Mouse (Mus musculus) midbrain, postnatal 0 days (tissue): Measurements from ENCODE around the gene Camta1. TPM values are rescaled to one million over a fixed set of nuclear protein-coding genes. Genes with fewer than 3 reads are reported as not detected.

Experiments used
- ATAC-seq: fragments of 200-750 bp; cut with Nextera tagmentation; 2 replicates; pipeline ENCODE4 v1.8.0; 2017; ENCODE audit warnings: moderate number of reproducible peaks, mild to moderate bottlenecking, moderate TSS enrichment, moderate library complexity; ENCODE audit not compliant: low FRiP score
- DNase-seq: peaks from one replicate; pipeline ENCODE4 v3.0.0-alpha.2; 2015; ENCODE audit warnings: low spot score
- H3K27ac ChIP-seq: fragments of 300-500 bp; sonication (generic); 2 replicates; pipeline ENCODE4 v1.5.1; 2014; ENCODE audit warnings: low read depth, mild to moderate bottlenecking, low read length, mixed read lengths
- H3K27me3 ChIP-seq: fragments of 300-500 bp; sonication (generic); 2 replicates; pipeline ENCODE4 v1.6.1; 2014; ENCODE audit warnings: low read length, control low read depth, mixed read lengths; ENCODE audit not compliant: insufficient read depth
- H3K36me3 ChIP-seq: fragments of 300-500 bp; sonication (generic); 2 replicates; pipeline ENCODE4 v1.6.1; 2014; ENCODE audit warnings: low read length, control low read depth, mixed read lengths; ENCODE audit not compliant: insufficient read depth
- H3K4me1 ChIP-seq: fragments of 300-500 bp; sonication (generic); 2 replicates; pipeline ENCODE4 v1.6.1; 2014; ENCODE audit warnings: mild to moderate bottlenecking, control low read depth, antibody characterized with exemption, low read length, mixed read lengths; ENCODE audit not compliant: insufficient read depth
- H3K4me2 ChIP-seq: fragments of 300-500 bp; sonication (generic); 2 replicates; pipeline ENCODE4 v1.6.1; 2014; ENCODE audit warnings: low read depth, mild to moderate bottlenecking, low read length, mixed read lengths; ENCODE audit not compliant: poor library complexity, severe bottlenecking
- H3K4me3 ChIP-seq: fragments of 300-500 bp; sonication (generic); 2 replicates; pipeline ENCODE4 v1.5.1; 2014; ENCODE audit warnings: low read depth, mild to moderate bottlenecking, low read length, moderate library complexity
- H3K9ac ChIP-seq: fragments of 300-500 bp; sonication (generic); replicated peaks from 2 replicates; pipeline ENCODE4 v1.6.1; 2014; ENCODE audit warnings: mild to moderate bottlenecking, low read length, moderate library complexity, mixed read lengths; ENCODE audit not compliant: poor library complexity, severe bottlenecking
- H3K9me3 ChIP-seq: fragments of 300-500 bp; sonication (generic); 2 replicates; pipeline ENCODE4 v1.6.1; 2016; ENCODE audit warnings: low read length, control low read depth
- CTCF ChIP-seq: IDR thresholded peaks from 2 replicates; pipeline ENCODE4 v1.5.1; 2016; ENCODE audit warnings: antibody characterized with exemption, mild to moderate bottlenecking
- WGBS: fragments of 180-500 bp; shearing (Covaris S2); extraction: QIAGEN DNeasy Blood & Tissue Kit; methylation state at CpG from one replicate; pipeline ENCODE4 v1.1.7; 2014; 5-methylcytosine and 5-hydroxymethylcytosine counted together
- polyA plus RNA-seq: library from polyadenylated mRNA; unstranded; fragments of >200 nt; fragmentation: Nextera tagmentation; extraction: Ambion mirVana; gene quantifications from 2 replicates; pipeline ENCODE4 v1.2.1, GENCODE M21; 2015
- total RNA-seq: library from RNA; depleted of rRNA; stranded (reverse); fragments of >200 nt; gene quantifications from 2 replicates; pipeline ENCODE4 v1.2.3, GENCODE M21; 2014

Gene Camta1
- total and polyA plus RNA-seq, 2 experiments from 2014 or later, result 140 to 153 TPM

GRCm38 (mm10) chr4:151695984-151696383 lies 165.7 kb downstream of the Camta1 start:
- Histone ChIP-seq H3K9ac (no peak overlapping the region), H3K9me3 (no peaks in the 10 kb centered on the region), H3K27ac (0 out of 2 replicates have a peak overlapping the region, but pooled peaks have one; percentile 0), H3K4me1 (peaks cover 4% of the 10 kb centered on the region; the same call in 1 of the 2 replicates), H3K4me3 (no peak overlapping the region), H3K36me3 (no peaks in the 10 kb centered on the region), H3K27me3 (no peaks in the 10 kb centered on the region), H3K4me2 (no peak overlapping the region)
- ATAC-seq (no peak), DNase-seq (peak; percentile 44)
- 25% methylated on average over 11 of the region's 11 CpGs for WGBS
- TF ChIP-seq CTCF, result no peak

- H3K27me3 ChIP-seq, result no peaks in the 10 kb centered on the region
- H3K9me3 ChIP-seq, result no peaks in the 10 kb centered on the region
- no peak overlapping the region for H3K9ac ChIP-seq
- 57% methylated on average over 7 of the region's 7 CpGs for WGBS
- ATAC-seq, result no peak
- H3K4me2 ChIP-seq, result no peak overlapping the region
- H3K4me3 ChIP-seq, result no peak overlapping the region
- TF ChIP-seq CTCF, result no peak
- no peak overlapping the region for H3K27ac ChIP-seq
- no peak for DNase-seq
- no peaks in the 10 kb centered on the region for H3K36me3 ChIP-seq
- peaks cover 4% of the 10 kb centered on the region; the same call in 1 of the 2 replicates for H3K4me1 ChIP-seq
These were observed 167.1 kb downstream of the Camta1 start for GRCm38 (mm10) chr4:151694531-151694930.

GRCm38 (mm10) chr4:151694047-151694446 lies 167.6 kb downstream of the Camta1 start:
- Histone ChIP-seq H3K9ac (no peak overlapping the region), H3K4me3 (no peak overlapping the region), H3K9me3 (no peaks in the 10 kb centered on the region), H3K36me3 (no peaks in the 10 kb centered on the region), H3K4me2 (no peak overlapping the region), H3K4me1 (peaks cover 4% of the 10 kb centered on the region; the same call in 1 of the 2 replicates), H3K27me3 (no peaks in the 10 kb centered on the region), H3K27ac (no peak overlapping the region)
- no peak for DNase-seq
- ATAC-seq, result no peak
- TF ChIP-seq CTCF, result peak; percentile 57
- 97% methylated on average over 3 of the region's 3 CpGs for WGBS

DNA sequence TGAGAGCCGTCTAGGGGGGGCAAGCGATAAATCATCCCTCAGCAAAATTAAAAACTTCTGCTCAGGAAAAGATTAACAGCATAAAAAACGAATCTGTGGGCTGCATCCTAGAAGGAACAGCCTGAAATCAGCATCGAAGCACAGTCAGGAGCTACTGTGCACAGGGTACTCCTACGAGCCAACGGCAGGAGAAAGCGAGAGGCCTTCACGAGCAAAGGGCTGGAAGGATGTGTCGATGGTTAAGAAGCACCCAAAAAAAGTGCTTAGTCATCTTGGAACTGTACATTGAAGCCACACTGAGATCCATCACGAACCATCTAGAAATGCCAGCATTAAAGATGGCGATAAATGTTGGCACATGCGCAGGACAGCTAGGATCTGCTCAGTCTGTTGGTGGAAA lies 171.6 kb downstream of the Camta1 start:
- WGBS, result 87% methylated on average over 12 of the region's 12 CpGs
- H3K27ac ChIP-seq, result no peak overlapping the region
- no peak overlapping the region for H3K9ac ChIP-seq
- ATAC-seq, result no peak
- TF ChIP-seq CTCF, result no peak
- H3K4me3 ChIP-seq, result no peak overlapping the region
- no peak for DNase-seq
- H3K27me3 ChIP-seq, result no peaks in the 10 kb centered on the region
- H3K9me3 ChIP-seq, result no peaks in the 10 kb centered on the region
- H3K4me1 ChIP-seq, result no peaks in the 10 kb centered on the region
- no peak overlapping the region for H3K4me2 ChIP-seq
- no peaks in the 10 kb centered on the region for H3K36me3 ChIP-seq

- no peaks in the 10 kb centered on the region for H3K4me1 ChIP-seq
- H3K9ac ChIP-seq, result no peak overlapping the region
- TF ChIP-seq CTCF, result no peak
- WGBS, result 91% methylated on average over 5 of the region's 5 CpGs
- no peak overlapping the region for H3K4me3 ChIP-seq
- H3K4me2 ChIP-seq, result no peak overlapping the region
- H3K27ac ChIP-seq, result no peak overlapping the region
- no peaks in the 10 kb centered on the region for H3K36me3 ChIP-seq
- no peaks in the 10 kb centered on the region for H3K27me3 ChIP-seq
- DNase-seq (no peak), ATAC-seq (no peak)
- no peaks in the 10 kb centered on the region for H3K9me3 ChIP-seq
These were observed 173.5 kb downstream of the Camta1 start for GRCm38 (mm10) chr4:151688206-151688605.

GRCm38 (mm10) chr4:151684596-151684995 lies 177.1 kb downstream of the Camta1 start:
- DNase-seq (no peak), ATAC-seq (no peak)
- Histone ChIP-seq H3K9me3 (no peaks in the 10 kb centered on the region), H3K4me1 (no peaks in the 10 kb centered on the region), H3K9ac (no peak overlapping the region), H3K27me3 (no peaks in the 10 kb centered on the region), H3K4me2 (no peak overlapping the region), H3K27ac (no peak overlapping the region), H3K4me3 (no peak overlapping the region), H3K36me3 (no peaks in the 10 kb centered on the region)
- no peak for TF ChIP-seq CTCF
- WGBS, result 88% methylated on average over 7 of the region's 7 CpGs
